Mouse (Mus musculus): ENCODE data around the gene Eri2.

Gene Eri2

DNA sequence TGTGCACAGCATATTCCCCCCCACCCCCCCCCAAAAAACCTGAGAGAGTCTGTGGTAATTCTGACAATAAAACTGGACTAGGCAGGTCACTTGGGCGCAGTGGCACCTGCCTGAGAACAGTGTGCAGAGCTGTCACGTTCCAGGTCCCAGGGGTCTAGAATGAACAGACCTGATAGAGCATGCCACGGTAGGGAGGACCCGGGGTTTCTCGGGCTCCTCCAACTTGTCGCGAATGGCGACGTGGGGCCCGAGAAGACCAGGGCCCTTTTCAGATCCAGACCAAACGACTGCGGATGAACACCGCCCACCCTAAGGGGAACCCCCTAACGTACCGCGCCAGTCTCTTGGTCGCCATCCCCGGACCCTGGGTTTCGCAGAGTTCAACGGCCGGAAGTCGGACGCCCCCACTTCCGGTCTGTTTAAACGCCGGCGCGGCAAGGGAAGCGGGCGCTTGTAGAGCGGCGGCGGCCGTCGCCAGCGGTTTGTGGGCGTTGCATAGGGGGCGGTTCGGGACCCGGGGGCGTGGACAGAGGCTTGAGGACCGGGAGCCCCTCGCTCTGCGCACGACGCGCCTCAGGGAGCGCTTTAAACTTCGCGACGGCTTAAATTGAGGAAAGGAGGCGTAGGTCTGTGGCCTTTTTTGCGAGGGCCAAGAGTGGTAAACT, at the start of gene Eri2, which contains the start of gene Rexo5:
Eri2 (minus strand) TSS at position 473 of the 665 bp plus-strand sequence.
Rexo5 (plus strand) TSS at position 421 of the 665 bp plus-strand sequence.
- ATAC-seq (ENCODE audit: insufficient number of reproducible peaks, low FRiP score, low TSS enrichment) = peak; percentile 79

DNA sequence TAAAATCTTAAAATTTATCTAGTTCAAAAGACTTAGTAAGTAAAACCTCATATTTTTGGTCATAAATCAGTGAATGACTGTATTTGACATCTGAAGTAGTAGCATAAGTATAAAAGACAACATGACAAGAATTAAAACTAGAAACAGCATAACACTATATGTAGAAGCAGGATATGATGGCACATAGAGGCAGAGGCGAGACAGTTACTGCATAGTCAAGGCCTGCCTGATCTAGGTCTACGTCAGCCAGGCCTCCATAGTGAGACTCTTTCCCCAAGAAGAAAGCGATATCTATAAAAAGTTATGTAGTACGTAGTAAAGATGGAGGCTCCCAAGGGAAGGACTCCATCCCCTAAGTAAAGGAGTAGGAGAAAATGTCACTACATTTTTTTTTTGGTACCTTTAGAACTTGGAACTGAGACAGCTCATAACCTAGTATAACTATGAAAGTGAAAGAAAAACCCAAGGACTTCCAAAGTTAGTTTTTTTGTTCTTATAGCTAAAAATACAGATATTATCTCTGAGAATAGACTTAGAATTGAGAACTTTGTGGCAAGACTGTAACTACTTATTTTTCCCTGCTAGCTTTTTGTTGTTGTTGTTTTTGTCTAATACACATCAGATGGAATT, 48.1 kb upstream of the Eri2 start:
- ATAC-seq (ENCODE audit: insufficient number of reproducible peaks, low FRiP score, low TSS enrichment) = no peak

DNA sequence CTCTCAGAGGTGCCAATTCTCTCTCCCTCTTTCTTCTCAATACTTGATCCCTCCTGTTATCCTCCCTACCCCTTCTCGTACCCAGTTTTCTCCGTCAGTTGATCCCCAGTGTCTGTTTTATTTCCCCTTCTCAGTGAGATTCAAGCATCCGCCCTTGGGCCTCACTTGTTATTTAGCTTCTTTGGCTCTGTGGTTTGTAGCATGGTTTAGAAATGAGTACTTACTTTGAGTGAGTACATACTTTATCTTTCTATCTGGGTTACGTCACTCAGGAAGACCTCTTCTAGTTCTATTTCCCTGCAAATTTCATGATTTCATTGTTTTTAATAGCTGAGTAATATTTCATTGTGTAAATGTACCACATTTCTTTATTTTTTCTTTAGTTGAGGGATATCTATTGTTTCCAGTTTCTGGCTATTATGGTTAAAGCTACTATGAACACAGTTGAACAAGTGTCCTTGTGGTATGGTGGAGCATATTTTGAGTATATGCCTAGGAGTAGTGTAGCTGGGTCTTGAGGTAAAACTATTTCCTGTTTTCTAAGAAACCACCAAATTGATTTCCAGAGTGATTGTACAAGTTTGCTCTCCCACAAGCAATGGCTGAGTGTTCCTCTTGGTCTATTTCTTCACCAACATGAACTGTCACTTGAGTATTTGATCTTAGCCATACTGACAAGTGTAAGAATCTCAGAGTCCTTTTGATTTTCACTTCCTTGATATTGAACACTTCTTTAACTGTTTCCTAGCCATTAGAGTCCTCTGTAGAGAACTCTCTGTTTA, 42.3 kb upstream of the Eri2 start:
- ATAC-seq (ENCODE audit: insufficient number of reproducible peaks, low FRiP score, low TSS enrichment) = no peak

DNA sequence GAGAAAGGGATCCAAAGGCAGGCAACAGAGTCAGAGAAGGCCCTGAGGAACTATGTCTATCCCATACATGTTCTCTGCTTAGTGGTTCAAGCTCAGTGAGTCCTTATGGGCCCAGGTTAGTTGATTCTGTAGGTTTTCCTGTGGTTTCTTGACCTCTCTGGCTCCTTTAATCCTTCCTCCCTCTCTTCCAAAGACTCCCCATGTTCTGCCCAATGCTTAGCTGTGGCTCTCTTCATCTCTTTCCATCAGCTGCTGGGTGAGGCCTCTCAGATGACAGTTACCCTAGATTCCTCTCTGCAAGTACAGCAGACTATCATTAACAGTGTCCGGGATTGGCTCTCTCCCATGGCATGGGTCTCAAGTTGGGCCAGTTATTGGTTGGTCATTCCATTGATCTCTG, 41.5 kb upstream of the Eri2 start:
- ATAC-seq (ENCODE audit: insufficient number of reproducible peaks, low FRiP score, low TSS enrichment) = no peak

DNA sequence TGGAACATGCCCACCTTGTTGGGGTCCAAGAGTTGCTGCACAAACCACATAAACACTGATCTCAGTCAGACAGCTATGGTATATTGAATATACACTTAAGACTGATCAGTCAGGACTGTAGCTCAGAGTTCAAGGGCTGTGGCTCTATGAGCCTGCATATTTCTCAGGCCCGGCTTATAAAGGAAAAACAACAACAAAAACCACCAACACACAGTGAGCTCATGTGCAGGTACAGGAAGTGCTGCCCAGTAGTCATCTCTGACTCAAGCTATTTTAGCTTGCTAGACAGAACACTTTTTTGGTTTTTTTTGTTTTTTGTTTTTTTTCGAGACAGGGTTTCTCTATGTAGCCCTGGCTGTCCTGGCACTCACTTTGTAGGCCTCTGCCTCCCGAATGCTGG, 14.9 kb upstream of the Eri2 start:
- ATAC-seq (ENCODE audit: insufficient number of reproducible peaks, low FRiP score, low TSS enrichment) = no peak

DNA sequence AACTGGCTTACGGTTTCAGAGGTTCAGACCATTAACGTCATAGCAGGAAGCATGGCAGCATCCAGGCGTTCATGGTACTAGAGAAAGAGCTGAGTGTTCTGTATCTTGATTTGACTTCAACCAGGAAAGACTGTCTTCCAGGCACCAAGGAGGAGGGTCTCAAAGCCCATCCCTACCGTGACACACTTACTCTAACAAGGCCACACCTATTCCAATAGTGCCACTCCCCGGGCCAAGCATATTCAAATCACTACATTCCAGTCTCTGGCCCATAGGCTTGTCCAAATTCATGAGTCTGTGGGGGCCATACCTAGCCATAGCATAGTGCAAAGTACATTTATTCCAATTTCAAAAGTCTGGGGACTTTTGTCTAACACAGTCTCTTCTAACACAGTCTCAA, 13.5 kb upstream of the Eri2 start:
- no peak for ATAC-seq (ENCODE audit: insufficient number of reproducible peaks, low FRiP score, low TSS enrichment)

DNA sequence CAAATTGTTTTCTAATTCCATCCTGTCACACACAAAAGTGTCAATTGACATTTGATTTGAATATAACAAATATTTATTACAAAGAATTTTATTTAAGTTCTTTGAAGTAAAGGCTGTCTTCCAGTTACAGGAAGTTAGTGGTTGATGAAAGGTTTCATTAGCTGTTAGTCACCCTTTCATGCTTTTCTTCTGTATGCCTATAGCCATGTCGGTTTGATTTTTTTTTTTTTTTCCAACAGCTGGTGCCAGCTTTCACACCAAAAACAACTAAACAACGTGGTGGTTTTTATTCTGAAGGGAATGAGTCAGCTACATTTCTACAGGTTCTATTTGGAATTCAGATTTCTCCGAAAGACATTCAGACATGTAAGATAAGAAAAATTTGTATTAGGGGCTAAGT, 7.1 kb upstream of the Eri2 start:
- no peak for ATAC-seq (ENCODE audit: insufficient number of reproducible peaks, low FRiP score, low TSS enrichment)

DNA sequence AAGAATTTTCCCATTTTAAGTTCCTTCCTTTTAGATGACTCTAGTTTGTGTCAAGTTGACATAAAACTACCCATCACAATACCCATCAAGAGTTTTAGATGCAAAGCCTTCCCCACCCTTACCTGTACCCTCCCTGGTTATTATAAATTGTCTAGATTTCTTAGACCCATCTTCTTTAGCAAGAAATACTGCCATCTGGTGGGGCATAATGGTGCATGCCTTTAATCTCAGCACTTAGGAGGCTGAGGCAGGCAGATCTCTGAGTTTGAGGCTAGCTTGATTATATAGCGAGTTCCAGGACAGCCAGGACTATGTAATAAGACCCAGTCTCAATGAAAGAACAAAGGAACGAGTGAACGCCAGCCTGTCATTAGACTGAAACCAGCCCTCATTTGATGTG, 6.6 kb upstream of the Eri2 start:
- no peak for ATAC-seq (ENCODE audit: insufficient number of reproducible peaks, low FRiP score, low TSS enrichment)

DNA sequence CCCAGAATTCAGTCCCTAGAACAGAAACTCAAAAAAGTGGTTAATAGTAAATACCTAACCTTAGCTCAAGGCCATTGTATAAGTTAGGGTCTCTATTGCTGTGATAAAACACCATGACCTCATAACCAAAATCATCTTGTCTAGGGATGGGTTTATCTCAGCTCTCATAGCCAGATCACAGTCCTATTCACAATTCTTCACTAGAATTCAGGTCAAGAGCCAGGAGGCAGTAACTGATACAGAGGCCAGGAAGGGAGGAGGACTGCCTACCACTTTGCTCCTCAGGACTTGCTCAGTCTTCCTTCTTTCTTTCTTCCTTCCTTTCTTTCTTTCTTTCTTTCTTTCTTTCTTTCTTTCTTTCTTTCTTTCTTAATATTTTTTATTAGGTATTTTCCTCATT, 1.5 kb upstream of the Eri2 start:
- ATAC-seq (ENCODE audit: insufficient number of reproducible peaks, low FRiP score, low TSS enrichment) = no peak

DNA sequence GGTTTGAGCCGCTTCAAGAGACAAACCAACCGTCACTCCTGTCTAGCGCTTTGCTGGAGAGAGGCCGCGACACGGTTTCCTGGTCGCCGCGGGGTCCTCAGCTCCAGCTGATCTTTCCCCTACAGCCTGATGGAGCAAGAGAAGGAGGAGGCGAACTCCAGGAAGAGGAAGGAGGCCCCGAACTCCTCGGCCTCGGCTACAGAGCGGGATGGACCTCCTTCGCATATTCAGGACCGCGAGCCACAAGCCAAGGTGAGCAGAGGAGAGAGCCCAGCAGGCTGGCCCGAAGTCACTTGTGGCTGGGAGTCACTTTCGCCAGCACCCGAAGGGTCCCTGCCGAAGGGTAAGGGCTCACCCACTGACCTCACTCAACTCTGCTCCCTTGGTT, 387 bp upstream of the Eri2 start:
- ATAC-seq (ENCODE audit: insufficient number of reproducible peaks, low FRiP score, low TSS enrichment) = 0 out of 2 replicates have a peak, but pooled peaks have one; percentile 31

DNA sequence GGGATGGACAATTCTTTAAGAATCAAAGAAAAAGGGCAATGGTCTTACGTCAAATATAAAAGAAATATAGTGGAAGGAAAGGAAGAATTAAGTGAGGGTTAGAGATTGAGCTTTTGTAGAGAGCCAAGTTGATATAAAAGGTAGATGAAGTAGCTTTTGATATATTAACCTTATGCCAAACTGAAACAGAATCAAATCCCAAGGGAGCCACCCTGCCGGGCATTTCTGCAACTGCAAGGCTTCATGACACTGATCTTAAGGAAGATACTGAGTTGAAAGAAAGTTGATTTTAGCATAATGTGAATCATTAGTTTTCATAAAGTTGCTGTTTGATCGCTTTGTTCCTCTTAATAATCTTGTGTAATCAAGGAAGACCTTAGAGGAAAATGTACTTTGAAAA, 4.8 kb downstream of the Eri2 start:
- ATAC-seq (ENCODE audit: insufficient number of reproducible peaks, low FRiP score, low TSS enrichment) = no peak

DNA sequence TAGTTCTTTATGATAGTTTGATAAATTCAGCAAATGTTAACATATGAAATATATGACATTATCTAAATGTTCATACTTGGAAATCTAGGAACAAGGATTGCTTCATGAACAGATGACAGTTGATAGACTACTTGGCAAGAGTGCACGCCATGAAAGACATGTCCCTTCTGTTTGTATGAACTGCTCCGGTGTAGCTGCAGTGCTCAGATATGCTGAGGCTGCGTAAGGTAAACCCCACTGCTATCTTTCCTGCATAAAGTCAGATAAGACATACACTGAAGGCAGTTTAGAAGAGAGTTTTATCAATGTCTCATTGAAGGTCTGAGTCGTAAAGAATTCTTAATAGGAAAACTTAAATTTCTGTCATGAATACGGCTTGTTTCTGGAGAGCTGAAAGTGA, 8.9 kb downstream of the Eri2 start:
- no peak for ATAC-seq (ENCODE audit: insufficient number of reproducible peaks, low FRiP score, low TSS enrichment)

DNA sequence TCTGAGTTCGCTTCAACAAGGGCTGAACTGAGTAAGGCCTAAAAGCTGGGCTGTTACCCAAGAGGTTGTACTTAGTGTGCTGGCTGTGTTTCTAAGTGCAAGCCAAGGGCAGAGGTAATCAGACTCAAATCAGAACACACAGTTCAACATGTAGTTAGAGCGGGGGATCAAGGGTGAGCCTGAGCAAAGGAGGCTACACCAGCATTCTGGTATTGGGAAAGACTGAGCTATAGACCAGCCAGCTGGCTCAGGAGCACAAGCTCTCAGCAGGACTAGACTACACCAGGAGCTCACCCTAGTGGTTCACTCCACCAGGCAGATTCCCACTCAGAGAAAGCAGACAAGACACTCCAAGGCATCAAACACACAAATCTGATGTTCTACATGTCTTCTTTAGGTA, 10.4 kb downstream of the Eri2 start:
- no peak for ATAC-seq (ENCODE audit: insufficient number of reproducible peaks, low FRiP score, low TSS enrichment)

DNA sequence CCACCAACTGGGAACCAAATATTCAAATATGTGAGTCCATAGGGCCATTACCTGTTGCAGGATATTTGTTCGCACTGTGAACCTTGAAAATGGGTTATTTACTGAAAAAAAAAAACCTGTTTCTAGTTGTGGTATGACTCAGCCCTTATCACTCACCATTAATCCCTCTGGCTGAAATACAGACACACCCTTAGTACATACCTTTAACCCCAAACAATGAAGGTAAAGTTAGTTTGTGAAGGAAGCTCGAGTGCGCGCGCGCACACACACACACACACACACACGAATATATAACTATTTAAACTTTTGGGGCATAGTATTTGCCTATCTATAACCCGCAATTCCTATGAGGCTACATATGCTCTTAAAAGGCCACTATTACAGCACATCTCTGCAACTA, 24.0 kb downstream of the Eri2 start:
- no peak for ATAC-seq (ENCODE audit: insufficient number of reproducible peaks, low FRiP score, low TSS enrichment)

DNA sequence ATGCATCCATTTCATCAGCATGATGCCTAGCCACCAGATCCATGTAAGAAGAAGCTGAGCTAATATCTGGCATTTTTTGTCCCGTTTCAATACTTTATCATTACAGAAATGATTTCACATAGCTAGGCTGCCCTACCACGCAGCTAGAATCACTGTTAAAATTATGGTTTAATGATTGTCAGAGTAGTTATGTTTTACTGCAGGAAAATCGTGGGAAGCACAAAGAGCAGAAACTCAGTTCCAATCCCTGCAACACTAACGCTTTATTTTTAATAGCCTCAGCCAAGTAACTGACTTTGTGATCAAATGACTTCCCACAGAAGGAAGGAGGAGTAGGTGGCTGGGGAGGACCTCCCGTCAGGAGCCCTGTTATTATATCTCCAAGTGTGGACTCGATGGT, 26.9 kb downstream of the Eri2 start:
- ATAC-seq (ENCODE audit: insufficient number of reproducible peaks, low FRiP score, low TSS enrichment) = no peak

DNA sequence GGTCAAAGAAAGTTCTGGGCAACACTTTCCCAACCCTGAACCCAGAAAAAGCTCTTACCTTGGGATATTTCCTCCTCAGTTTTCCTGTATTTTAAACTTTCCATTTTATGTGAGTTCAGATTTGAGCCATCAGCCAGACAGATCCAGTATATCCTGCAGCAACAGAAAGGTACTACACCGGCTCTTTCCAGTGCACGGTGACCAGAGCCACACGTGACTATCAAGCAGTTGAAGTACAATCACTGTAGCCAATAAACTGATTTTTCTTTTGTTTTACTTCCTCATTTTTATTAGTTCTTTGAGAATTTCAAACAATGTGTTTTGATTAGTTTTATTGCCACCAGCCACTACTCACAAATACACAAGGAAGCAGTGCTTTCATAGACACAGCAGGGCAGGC, 29.5 kb downstream of the Eri2 start:
- ATAC-seq (ENCODE audit: insufficient number of reproducible peaks, low FRiP score, low TSS enrichment) = no peak

DNA sequence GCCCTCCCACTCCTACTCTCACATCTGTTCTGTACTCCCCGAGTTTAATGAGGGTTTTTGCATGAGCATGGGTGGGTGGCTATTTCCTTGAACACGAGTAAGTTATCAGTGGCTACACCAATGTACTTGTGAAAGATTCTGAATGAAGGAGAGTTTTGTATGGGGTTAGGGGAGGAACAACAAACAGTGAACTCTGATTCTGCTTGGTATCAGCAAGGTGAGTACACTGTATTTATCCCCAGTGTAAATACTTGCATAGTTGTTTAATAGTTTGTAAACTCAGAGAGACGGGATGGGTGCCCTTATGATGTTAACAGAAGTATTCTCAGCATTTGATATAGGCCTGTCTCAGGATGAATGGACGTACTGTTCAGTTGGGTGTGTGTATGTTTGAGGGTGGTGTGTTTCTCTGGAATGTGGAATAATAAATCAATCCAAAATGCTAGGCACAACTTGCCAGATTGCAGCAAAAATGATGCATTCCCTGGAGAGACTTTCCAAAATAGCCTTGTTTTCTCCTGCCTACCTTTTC, 31.6 kb downstream of the Eri2 start:
- ATAC-seq (ENCODE audit: insufficient number of reproducible peaks, low FRiP score, low TSS enrichment) = no peak

DNA sequence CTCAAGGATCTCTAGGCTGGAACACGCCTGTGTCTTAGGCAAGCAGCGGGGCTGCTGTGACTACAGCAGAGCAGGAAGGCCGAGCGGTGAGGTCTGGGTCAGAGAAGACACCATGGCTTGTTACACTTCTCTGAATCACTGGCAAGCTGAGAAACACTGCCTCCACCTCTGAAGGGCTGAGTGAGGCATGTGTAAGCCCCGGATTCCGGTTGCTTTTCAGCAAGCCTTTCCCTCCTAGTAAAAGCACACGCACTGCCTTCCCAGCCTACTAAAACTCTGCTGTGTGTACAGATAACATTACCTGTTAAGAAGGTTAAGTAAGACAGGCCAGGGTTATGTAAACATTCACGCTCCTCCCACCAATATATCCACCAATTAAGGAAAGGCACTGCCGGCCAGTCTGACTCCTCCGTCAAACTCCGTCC, 33.3 kb downstream of the Eri2 start, which contains the start of gene Acsm3:
Acsm3 (plus strand) TSS at position 397 of the 425 bp plus-strand sequence.
- no peak for ATAC-seq (ENCODE audit: insufficient number of reproducible peaks, low FRiP score, low TSS enrichment)

DNA sequence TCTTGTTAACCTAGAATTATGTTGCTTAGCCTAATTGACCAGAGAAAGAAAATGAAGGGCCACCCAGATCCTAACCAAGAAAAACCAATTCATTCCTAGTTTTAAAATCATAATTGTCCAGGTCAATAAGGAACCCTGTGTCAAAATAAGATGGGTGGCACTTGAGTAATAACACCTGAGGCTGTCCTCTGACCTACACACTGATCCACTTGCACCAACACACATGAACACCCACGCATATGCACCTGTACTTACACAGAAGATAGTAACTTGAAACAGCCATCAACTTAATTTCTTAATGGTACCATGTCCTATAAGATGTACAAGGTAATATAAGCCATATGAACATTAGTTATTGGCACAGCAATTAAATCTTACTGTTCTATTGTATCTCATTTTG, 40.2 kb downstream of the Eri2 start:
- no peak for ATAC-seq (ENCODE audit: insufficient number of reproducible peaks, low FRiP score, low TSS enrichment)

DNA sequence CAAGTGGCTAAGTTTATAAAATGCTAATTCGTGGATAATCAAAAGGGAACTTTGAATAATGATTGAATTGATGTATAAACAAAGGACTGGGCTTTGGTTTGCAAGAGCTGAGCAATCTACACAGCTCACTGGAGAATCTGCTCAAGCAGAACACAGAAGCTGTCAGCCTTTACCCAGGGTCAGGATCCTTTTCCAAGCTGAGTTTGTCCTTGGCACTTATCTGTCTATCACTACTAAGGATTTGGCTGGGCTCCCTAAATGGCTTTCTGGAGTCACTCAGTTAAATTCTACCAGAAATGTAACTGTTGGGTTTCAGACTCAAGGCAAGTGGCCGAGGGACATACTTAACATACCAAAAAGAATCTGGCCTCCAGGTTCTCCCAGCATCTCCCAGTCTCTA, 43.9 kb downstream of the Eri2 start:
- ATAC-seq (ENCODE audit: insufficient number of reproducible peaks, low FRiP score, low TSS enrichment) = no peak

DNA sequence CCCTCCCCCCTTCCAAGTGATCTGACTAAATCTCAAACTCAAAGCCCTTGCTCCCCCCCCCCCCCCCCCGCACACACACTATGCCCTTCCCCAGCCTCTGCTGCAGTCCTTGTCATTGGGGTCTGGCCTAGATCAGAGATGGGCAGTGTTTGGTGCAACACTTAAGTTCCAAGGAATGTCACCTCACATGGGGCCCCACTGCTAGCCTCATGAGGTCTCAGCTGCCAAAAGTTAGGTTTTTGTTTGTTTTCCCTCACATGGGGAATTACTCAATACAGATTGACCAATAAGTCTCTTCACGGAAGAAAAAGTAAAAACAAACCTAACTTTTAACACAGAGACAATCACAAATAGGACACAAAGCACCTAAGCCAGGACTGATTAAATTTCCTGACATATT, 45.1 kb downstream of the Eri2 start:
- ATAC-seq (ENCODE audit: insufficient number of reproducible peaks, low FRiP score, low TSS enrichment) = no peak

All from cerebellum, adult (tissue).